Mouse (Mus musculus) ovary, postnatal 10 days (tissue): Measurements from ENCODE around the gene Zmym6.
"Not testable (repeated sequence)": the region's sequence is repeated elsewhere in the genome, so short reads cannot be mapped to it uniquely, and the experiment has no call there.

ENCODE experiments used
- DNase-seq: peaks from one replicate; pipeline ENCODE4 v3.0.0; 2022; ENCODE audit warnings: low spot score

The Zmym6 gene

DNA sequence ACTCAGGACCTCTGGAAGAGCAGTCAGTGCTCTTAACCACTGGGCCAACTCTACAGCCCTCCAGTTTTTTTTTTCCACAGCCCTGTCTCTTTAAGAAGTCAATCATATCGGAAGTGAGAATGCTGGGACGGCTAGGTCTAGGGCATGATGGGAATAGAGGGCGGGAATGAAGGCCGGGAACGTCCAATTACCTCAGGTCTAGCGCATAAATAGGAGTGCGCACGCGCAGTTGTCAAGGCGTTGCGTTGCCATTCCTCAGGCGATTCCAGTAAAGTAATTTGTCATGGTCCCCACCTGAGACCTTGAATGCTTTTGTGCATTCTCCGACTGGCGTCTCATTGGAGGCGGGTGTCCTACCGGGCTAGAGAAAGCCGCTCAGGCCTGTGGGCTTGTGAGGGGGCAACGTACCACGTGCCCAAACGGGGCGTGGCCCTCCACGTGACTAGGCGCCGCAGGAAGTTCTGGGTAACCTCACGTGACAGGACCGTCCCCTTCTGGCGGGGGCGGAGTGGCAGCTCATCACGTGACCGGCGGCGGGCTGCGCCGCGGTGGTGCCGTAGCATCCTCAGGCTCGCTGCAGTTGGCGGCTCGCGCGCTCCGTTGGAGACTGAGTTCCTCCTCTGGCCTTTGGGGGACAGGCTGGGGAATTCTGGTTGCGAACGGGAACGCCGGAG, at the start of gene Zmym6:
TSS of gene Zmym6 (plus strand) at position 509 of the 674 bp plus-strand sequence.
- DNase-seq = peak; percentile 90

DNA sequence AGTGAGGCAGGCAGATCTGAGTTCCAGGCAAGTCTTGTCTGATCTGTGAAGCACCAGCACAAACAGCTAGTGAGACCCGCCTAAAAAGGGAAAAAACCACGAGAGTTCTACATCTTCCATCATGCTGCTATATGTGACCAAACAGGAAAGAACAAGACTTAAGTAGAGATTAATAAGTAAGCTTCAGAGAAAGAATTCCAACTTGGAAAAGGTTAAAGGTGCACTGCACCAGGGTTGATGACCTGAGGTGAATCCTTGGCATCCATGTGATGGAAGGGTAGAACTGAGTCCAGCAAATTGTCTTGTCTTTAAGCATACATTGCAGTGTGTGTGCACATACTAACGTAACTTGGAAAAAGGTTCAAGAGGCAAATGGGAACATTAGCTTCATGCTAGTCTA, 40.0 kb upstream of the Zmym6 start:
- DNase-seq = no peak

DNA sequence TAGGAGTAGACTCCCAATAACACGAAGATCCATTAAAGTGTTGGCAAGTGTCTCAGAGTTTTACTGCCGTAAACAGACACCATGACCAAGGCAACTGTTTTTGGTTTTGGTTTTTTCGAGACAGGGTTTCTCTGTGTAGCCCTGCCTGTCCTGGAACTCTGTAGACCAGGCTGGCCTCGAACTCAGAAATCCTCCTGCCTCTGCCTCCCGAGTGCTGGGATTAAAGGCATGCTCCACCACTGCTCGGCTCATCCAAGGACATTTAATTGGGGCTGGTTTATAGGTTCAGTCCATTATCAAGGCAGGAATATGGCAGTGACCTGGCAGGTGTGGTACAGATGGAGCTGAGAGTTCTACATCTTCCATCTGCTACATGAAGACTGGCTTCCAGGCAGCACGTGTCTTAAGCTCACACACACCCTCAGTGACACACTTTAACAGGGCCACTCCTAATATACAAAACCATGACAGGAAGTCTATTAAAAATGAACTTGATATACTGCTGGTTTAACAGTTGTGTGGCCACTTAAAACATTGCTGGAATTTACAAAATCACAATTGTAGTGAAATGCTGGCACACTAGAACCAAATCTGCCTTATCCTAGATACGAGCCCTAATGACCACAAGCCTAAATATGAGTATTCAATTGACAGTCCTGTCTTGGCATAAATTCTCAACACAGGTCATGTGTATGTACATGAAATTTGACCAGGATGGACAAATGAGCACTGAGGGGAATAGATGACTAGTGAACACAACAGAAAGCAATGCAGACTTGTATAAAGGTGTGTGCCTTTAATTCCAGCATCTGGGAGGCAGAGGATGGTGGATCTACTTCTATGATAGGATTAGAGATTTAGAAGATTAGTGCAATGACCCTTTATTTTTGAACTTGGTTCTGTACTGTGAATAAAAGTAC, 39.0 kb upstream of the Zmym6 start:
- no peak for DNase-seq

DNA sequence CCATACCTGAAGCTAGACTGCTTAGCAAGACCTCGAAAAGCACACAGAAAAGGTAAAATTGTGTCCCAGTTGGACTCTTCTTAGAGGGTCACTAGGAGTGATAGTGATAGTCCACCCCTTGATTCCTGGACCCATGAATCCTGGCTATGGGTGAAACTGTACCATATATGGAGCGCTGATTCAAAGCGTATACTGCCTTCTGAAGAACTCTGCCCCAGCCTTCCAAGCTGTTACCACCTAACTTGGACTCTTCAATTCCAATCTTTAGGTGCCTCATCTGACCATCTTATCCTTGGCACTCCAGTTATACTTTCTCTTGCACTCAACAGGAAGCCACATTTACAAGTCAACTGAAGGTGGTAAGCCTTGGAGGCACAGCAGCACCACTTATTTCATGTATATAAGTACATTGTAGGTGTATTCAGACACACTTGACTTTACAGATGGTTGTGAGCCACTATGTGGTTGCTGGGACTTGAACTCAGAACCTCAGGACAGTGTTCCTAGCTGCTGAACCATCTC, 38.3 kb upstream of the Zmym6 start:
- DNase-seq = no peak

DNA sequence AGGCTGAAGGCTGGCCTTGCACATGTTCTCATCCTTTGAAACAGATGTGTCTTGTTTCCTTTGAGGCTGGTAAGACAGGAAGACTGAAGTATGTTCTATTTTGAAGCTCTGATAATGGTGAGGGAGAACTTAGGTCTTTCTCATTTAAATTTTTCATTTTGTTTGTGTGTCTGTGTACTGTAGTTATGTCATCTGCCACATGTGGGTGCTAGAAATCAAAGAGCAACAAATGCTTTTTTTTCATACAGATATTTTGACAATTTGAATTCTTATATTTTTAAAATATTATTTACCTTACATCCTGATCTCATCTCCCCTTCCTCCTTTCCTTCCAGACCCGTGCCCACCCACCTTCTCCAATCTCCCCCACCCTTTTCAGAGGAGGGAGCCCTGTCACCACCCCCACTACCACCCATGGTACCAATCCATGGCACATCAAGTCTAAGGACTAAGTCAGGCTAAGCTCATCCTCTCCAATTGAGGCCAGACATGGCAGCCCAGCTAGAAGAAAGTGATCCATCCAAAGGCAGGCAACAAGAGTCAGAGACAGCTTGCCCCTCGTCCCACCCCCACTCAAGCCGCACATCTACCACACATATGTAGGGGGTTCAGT, 37.2 kb upstream of the Zmym6 start:
- no peak for DNase-seq

DNA sequence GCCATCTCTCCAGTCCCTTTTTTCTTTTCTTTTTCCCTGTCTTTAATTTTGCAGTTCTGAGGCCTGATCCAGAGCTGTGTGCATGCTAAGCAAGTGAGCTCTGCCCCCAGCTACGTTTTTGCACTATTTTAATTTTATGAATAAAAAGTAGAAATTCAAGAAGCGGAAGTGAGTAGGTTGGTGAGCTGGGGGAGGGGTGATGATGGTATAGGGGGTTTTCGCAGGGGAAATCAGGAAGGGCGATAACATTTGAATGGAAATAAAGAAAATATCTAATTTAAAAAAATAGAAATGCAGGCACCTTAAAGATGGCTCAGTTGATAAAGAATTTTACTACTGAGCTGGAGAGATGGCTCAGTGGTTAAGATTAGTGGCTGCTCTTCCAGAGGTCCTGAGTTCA, 33.6 kb upstream of the Zmym6 start:
- no peak for DNase-seq

DNA sequence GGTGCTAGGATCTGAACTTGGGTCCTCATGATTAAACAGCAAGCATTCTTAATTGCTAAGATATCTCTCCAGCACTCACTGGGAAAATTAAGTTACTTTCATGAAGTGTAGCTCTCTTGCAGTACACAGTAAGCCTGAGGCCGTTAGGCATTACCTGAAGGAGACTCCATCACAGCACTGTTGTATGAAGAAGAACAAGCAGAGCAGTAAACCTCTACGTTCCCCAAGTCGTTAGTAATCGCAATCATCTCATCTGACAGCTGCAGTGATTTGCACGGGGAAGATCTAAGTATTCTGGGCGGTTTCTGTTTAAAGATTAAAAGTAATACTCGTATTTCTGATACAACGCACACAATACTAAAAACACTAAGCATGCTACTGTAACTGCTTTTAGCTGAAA, 26.1 kb upstream of the Zmym6 start:
- no peak for DNase-seq

DNA sequence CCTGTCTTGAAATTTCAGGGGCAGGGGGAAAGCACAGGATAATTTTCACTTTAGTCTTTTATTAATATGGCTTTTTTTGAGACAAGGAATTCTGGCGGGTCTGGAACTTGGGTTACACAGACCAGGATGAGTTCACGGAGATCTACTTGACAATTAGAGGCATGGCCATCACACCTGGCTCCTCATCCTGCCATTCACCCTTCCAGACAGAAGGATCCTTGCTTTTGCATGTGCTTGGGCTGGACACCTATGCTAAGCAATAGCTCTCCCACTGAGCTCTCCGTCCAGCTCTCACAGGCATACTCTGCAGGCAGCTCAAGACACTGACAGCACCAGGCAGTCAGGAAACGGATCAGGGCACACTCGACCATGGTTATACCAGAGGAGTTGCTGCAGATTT, 24.1 kb upstream of the Zmym6 start:
- no peak for DNase-seq

DNA sequence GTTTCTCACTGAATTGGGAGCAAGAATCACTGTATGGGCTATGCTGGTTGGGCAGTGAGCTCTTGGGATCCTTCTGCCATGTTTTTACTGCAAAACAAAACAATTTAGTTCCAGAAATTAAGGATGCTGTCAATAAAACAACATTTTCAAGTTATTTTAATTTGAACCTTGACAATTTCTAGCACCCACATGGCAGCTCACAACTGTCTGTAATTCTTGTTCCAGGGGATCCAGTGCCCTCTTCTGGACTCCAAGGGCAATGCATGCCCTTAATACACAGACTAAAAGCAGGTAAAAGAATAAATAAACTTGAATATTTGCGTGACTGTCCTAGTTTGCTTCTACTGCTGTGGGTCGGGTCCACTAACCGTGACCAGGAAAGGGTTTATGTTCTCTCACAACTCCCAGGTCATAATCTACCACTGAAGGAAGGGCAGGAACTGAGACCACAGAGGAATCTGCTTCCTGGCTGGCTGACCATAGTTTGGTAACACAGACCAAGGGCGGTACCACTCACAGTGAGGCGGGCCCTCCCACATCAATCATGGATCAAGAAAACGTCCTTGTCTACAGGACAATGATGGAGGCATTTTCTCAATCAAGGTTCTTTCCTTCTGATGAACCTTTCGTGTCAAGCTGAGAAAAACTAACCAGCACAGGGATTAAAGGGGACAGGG, 22.5 kb upstream of the Zmym6 start:
- no peak for DNase-seq

DNA sequence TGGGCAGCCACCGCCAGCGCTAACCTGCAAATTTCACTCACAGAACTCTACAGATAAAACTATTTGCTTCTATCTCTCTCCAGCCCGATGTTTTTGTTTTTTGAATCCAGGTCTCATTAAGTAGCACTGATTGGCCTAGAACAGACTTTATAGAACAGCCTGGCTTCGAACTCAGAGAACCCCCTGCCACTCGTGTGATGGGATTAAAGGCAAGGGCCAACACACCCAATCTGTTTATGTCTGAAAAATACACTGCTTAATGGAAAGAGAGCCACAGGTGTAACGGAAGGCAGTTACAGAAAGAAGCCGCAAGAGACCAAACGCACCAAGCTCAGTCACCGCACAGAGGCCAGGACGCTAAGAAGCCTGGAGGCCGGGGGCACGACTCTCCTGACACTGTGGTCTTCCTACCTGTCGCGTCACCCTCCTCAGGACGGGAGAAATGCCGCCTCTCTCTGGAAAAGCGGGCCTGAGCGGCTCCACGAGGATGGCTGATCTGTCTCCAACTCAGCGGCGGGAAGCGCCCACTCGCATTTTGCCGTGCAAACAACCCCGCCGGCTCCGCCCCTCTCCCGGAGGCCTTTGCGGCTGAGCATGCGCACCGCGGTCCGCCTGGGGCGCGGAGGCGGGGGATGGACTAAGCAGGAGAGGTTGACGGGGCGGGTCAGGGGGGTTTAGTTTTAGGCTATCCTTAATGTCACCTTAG, 16.4 kb upstream of the Zmym6 start, which contains the start of gene Zmym1:
TSS of gene Zmym1 (minus strand) at position 568 of the 706 bp plus-strand sequence.
- peak; percentile 76 for DNase-seq

DNA sequence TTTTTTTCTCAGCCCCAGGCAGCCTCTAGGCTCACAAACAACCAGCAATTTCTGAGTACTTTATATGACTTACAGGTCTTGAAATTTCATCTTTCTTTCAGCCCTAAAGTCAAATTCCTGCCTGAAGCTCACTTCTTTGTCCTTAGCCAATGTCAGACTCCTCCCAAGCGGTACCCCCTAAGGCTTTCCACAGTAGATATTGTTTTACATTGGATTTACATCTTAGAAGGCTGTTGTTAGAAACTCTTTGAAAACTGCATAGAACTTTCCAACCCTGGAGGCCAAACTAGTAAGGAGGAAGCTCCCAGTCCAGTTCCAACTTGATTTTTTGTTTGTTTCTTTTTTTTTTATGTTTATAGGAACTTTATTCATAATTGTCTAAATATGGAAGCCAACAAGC, 13.1 kb upstream of the Zmym6 start:
- no peak for DNase-seq

DNA sequence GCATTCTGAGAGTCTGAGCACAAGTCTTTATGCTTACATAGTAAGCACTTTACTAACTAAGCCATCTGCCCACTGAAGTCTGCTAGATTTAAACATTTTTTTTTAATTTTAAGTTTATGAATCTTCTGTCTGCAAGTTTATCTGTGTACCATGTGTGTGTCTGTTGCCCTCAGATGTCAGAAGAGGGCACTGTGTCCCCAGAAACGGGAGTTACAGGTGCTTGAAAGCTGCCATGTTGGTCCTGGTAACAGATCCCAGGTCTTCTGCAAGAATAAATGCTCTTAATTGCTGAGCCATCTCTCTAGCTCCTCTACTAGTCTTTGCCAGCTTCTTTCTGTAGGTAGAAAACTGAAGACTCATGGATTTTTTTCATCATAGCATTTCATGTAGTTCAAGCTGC, 2.3 kb upstream of the Zmym6 start:
- no peak for DNase-seq

DNA sequence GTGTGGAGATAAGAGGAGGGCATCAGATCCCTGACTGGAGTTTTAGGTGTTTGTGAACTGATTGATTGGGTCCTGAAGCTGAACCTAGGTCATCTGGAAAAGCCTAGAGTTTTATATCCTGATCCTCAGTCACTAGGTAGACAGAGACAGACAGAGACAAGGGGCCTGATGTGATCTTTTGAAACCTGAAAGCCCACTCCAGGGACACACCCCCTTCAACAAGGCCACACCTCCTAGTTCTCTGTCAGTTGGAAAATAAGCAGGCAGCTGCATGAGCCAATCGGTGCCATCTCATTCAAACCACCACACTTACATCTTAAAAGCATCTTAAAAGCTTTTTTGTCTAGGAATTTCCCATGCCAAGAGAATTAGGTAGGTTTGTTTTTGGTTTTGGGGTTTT, 3.6 kb downstream of the Zmym6 start:
- DNase-seq = no peak

DNA sequence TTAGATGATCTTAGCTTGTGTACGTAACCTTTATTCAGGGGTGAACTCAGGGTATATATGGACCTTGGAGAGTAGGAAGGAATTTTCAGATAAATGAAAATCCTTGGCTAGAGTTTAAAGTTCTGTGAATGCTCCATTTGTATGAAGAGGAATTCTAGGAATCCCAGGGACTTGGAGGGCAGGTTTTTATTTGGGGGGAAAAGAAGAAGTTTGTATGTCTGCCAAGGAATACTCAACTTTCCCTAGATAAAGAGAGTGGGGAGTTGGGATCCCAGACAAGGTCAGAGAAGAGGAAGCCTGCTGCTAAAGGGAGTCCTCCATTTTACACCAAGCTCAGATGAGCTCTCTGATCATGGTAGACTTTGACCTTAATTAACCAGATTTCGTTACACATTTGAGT, 5.9 kb downstream of the Zmym6 start:
- DNase-seq = no peak

DNA sequence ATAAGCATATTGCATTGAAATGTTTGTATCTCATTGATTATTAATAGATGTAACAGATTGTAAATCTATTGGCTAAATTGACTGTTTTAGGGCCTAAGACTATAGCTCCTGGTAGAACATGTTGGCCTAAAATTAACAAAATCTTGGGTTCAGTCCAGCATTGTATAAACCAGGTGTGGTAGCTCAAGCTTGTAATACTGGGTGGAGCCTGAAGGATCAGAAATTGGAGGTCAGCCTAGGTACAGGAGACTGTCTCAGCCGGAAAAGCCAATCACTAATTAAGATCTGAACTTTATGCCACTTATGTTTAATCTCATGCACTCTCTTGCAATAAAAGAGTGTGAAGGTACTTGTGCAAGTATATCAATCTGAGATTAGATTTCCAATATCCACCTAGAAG, 8.6 kb downstream of the Zmym6 start:
- DNase-seq = no peak

DNA sequence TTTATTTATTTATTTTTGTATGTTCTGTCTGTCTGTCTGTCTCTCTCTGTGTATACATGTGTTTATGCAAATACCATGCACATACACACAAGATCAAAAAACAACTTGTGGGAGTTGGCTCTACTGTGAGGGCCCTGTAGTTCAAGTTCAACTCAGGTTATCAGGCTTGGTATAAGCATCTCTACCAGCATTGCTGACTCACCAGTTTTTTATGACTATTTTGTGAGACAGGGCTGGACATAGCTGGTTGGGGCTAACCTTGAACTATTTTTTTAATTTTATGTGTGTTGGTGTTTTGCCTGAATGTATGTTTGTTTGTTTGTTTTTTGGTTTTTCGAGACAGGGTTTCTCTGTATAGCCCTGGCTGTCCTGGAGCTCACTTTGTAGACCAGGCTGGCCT, 14.0 kb downstream of the Zmym6 start:
- no peak for DNase-seq

DNA sequence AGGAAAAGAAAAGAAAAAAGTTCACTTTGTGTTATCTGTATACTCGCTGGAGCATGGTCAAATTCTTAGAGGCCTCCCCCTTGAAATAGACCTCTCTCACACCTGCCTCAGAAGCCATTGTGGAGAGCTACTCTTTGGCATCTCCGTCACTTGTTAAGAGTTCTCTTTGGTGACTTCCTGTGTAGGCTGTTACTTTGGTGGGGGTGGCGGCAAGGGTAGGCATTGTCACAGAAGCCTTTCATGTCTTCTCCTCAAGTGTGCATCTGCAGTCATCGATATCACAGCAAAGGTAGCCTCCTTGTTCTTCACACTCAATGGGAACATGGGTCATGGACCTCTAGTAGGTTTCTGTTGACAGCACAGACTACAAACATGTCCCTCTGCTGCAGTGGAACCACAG, 17.9 kb downstream of the Zmym6 start:
- DNase-seq = no peak

DNA sequence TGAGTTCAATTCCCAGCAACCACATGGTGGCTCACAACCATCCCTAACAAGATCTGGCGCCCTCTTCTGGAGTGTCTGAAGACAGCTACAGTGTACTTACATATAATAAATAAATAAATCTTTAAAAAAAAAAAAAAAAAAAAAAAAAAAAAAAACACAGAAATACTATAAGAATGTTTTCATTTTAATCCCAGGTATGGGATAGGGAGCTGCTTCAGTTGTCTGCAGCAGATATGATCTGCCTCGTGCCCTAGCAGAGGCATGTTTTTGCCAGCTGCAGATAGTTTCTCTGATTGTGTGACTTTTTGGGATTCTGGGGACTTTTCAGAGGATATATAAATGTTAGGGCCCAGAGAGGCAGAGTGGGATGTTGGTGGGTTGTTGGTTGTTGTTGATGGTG, 22.4 kb downstream of the Zmym6 start:
- not testable (repeated sequence) for DNase-seq

DNA sequence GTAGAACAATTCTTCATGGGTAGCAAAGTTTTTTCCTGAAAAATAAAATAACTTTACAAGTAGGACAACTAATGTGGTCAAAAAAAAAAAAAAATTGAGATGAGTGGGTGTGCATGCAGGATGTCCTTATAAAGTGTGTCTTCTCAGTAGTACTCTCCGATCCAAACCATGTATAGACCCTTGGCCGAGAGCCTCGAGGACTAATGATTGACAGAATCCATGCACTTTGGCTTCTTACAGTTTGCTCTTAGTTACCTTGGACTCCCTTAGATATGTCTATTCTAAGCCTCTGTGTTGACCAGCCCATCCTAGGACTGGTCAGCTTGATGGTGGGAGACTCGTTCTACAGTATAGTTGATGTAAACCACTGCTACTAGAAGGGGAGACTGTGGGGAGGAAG, 30.4 kb downstream of the Zmym6 start:
- no peak for DNase-seq

DNA sequence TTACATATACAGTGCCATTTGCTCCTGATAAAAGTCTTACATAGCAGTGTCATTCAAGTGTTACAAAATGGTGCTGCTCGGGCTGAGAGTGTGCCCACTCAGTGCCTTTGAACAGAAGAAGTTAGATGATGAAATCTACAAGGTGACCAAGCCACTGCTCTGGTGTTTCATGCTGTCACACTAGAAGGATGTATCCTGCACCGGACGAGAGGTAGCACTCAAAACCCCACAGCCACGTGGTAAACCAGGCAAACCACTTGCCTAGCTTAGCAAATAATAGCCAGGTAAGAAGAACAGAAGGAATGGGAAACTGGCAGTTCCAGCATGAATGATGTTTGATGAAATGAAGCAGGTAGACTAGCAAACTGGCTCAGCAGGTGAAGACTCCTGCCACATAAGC, 33.4 kb downstream of the Zmym6 start:
- no peak for DNase-seq

DNA sequence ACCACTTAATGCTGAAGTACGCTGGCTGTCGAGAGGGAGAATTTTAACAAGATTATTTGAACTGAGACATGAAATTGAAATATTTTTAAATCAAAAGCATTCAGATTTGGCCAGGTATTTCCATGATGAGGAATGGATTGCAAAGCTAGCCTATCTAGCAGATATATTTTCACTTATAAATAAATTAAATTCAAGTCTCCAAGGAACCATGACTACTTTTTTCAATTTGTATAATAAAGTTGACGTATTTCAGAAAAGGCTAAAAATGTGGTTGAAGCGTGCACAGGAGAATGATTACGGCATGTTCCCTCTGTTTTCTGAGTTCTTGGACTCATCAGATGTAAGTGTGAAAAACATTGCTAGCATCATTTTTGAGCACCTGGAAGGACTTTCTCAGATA, 46.2 kb downstream of the Zmym6 start, which contains the start of gene Tmem35b:
TSS of gene Tmem35b (plus strand) at position 301 of the 400 bp plus-strand sequence.
- DNase-seq = no peak
